Mouse (Mus musculus) E14TG2a.4 (cell line): ENCODE measurements at regions not wholly inside any gene's neighbourhood (a gene's known extent, or its start where the extent isn't known, plus 50 kb on each side); places are given as distances from the start of the nearest gene placed in this dataset.
A peak's percentile ranks its signal among the peaks of the same experiment; 100 is the strongest.

ENCODE experiments used
- CTCF ChIP-seq: conservative IDR thresholded peaks from 2 replicates; pipeline ENCODE4 v1.5.1; 2014; ENCODE audit warnings: low read length
- NANOG ChIP-seq: IDR thresholded peaks from 2 replicates; pipeline ENCODE4 v1.6.1; 2014; ENCODE audit warnings: borderline replicate concordance, low read length, mixed read lengths
- POU5F1 ChIP-seq: IDR thresholded peaks from 2 replicates; pipeline ENCODE4 v1.6.1; 2014; ENCODE audit warnings: low read length, borderline replicate concordance

GRCm38 (mm10) chr2:98844267-98844666 is 177.2 kb upstream of the Gm10800 start:
- TF ChIP-seq CTCF (peak; percentile 14; the same call in 1 of the 2 replicates), POU5F1 (no peak), NANOG (peak; percentile 77)
